Mouse (Mus musculus) limb, embryonic 10.5 days (tissue): ENCODE data around the gene Sh3glb1. TPM values are rescaled to one million over a fixed set of nuclear protein-coding genes. Genes with fewer than 3 reads are reported as not detected.

ENCODE experiments used
- DNase-seq: peaks from one replicate; pipeline ENCODE4 v3.0.0-alpha.2; 2017; ENCODE audit warnings: low spot score
- H3K27ac ChIP-seq: fragments of 300-500 bp; sonication (generic); 2 replicates; pipeline ENCODE4 v1.5.1; 2016; ENCODE audit warnings: mild to moderate bottlenecking
- H3K27me3 ChIP-seq: fragments of 300-500 bp; sonication (generic); 2 replicates; pipeline ENCODE4 v1.6.1; 2016; ENCODE audit warnings: low read depth, mild to moderate bottlenecking; ENCODE audit not compliant: poor library complexity, severe bottlenecking
- H3K36me3 ChIP-seq: fragments of 300-500 bp; sonication (generic); 2 replicates; pipeline ENCODE4 v1.6.1; 2016; ENCODE audit warnings: mild to moderate bottlenecking, moderate library complexity
- H3K4me1 ChIP-seq: fragments of 300-500 bp; sonication (generic); 2 replicates; pipeline ENCODE4 v1.6.1; 2016
- H3K4me3 ChIP-seq: fragments of 300-500 bp; sonication (generic); 2 replicates; pipeline ENCODE4 v1.5.1; 2016; ENCODE audit warnings: mild to moderate bottlenecking, moderate library complexity
- H3K9me3 ChIP-seq: fragments of 300-500 bp; sonication (generic); replicated peaks from 2 replicates; pipeline ENCODE4 v1.6.1; 2016; ENCODE audit warnings: mild to moderate bottlenecking
- WGBS: fragments of 180-500 bp; shearing (Covaris S2); methylation state at CpG from one replicate; pipeline ENCODE4 v1.1.7; 2016; 5-methylcytosine and 5-hydroxymethylcytosine counted together
- polyA plus RNA-seq: library from polyadenylated mRNA; unstranded; fragments of >200 nt; fragmentation: Nextera tagmentation; extraction: Ambion mirVana; gene quantifications from 2 replicates; pipeline ENCODE4 v1.2.1, GENCODE M21; 2016

The Sh3glb1 gene
- polyA plus RNA-seq, 1 experiment from 2014 or later = 73.7 TPM

GRCm38 (mm10) chr3:144661439-144661838, 58.7 kb downstream of the Sh3glb1 start:
- 88% methylated on average over 3 of the region's 3 CpGs for WGBS
- Histone ChIP-seq H3K9me3 (no peaks in the 10 kb centered on the region), H3K27me3 (no peaks in the 10 kb centered on the region), H3K4me1 (peaks cover 12% of the 10 kb centered on the region), H3K36me3 (no peaks in the 10 kb centered on the region), H3K27ac (no peak overlapping the region), H3K4me3 (no peak overlapping the region)
- no peak for DNase-seq

GRCm38 (mm10) chr3:144644202-144644601, 75.9 kb downstream of the Sh3glb1 start:
- H3K27me3 ChIP-seq = no peaks in the 10 kb centered on the region
- no peaks in the 10 kb centered on the region for H3K36me3 ChIP-seq
- no peak for DNase-seq
- H3K4me1 ChIP-seq = peaks cover 9% of the 10 kb centered on the region
- no peak overlapping the region for H3K27ac ChIP-seq
- H3K4me3 ChIP-seq = no peak overlapping the region
- no peaks in the 10 kb centered on the region for H3K9me3 ChIP-seq
- WGBS = 59% methylated on average over 5 of the region's 5 CpGs

- no peaks in the 10 kb centered on the region for H3K36me3 ChIP-seq
- H3K4me3 ChIP-seq = no peak overlapping the region
- H3K27ac ChIP-seq = no peak overlapping the region
- H3K9me3 ChIP-seq = no peaks in the 10 kb centered on the region
- no peaks in the 10 kb centered on the region for H3K27me3 ChIP-seq
- WGBS = 4% methylated on average over 2 of the region's 2 CpGs
- peaks cover 9% of the 10 kb centered on the region for H3K4me1 ChIP-seq
- DNase-seq = no peak
Observed at GRCm38 (mm10) chr3:144643301-144643871, 76.7 kb downstream of the Sh3glb1 start.

GRCm38 (mm10) chr3:144642141-144642540, 78.0 kb downstream of the Sh3glb1 start:
- H3K36me3 ChIP-seq = no peaks in the 10 kb centered on the region
- no peak overlapping the region for H3K4me3 ChIP-seq
- H3K9me3 ChIP-seq = no peaks in the 10 kb centered on the region
- DNase-seq = no peak
- peaks cover 9% of the 10 kb centered on the region for H3K4me1 ChIP-seq
- no peaks in the 10 kb centered on the region for H3K27me3 ChIP-seq
- no peak overlapping the region for H3K27ac ChIP-seq
- WGBS = 95% methylated on average over 4 of the region's 4 CpGs

- Histone ChIP-seq H3K4me3 (no peak overlapping the region), H3K9me3 (no peaks in the 10 kb centered on the region), H3K27ac (no peak overlapping the region), H3K4me1 (peaks cover 9% of the 10 kb centered on the region), H3K27me3 (no peaks in the 10 kb centered on the region), H3K36me3 (no peaks in the 10 kb centered on the region)
- DNase-seq = no peak
Observed at GRCm38 (mm10) chr3:144640033-144640432, 80.1 kb downstream of the Sh3glb1 start.

GRCm38 (mm10) chr3:144639387-144639786, 80.7 kb downstream of the Sh3glb1 start:
- DNase-seq = no peak
- Histone ChIP-seq H3K4me1 (peaks cover 9% of the 10 kb centered on the region), H3K36me3 (no peaks in the 10 kb centered on the region), H3K27me3 (no peaks in the 10 kb centered on the region), H3K4me3 (no peak overlapping the region), H3K27ac (no peak overlapping the region), H3K9me3 (no peaks in the 10 kb centered on the region)
- 82% methylated on average over 3 of the region's 3 CpGs for WGBS

DNA sequence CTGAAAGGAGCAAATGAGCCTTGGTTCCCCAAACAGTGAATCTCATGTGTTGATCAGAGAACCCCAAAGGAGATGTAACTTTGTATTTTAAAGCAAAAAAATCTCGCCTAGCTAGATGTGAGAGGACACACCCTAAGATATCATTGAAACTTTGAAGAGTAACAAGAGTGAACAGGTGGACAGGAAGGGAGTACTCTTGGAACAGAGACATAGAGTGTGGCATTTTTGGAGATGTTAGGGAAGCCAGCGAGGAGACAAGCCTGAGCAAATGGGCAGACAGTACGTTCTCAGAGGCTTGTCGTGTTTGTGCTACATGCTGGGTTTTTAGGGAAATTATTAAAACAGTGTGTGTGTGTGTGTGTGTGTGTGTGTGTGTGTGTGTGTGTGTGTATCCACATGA, 82.0 kb downstream of the Sh3glb1 start:
- no peak for DNase-seq
- Histone ChIP-seq H3K36me3 (no peaks in the 10 kb centered on the region), H3K27ac (no peak overlapping the region), H3K9me3 (no peaks in the 10 kb centered on the region), H3K4me1 (peaks cover 3% of the 10 kb centered on the region), H3K4me3 (no peak overlapping the region), H3K27me3 (no peaks in the 10 kb centered on the region)
- WGBS = 90% methylated on average over 4 of the region's 4 CpGs

- Histone ChIP-seq H3K4me3 (no peak overlapping the region), H3K36me3 (no peaks in the 10 kb centered on the region), H3K27ac (no peak overlapping the region), H3K4me1 (no peaks in the 10 kb centered on the region), H3K9me3 (no peaks in the 10 kb centered on the region), H3K27me3 (no peaks in the 10 kb centered on the region)
- WGBS = 82% methylated on average over 5 of the region's 5 CpGs
- DNase-seq = no peak
Observed at GRCm38 (mm10) chr3:144635236-144635635, 84.9 kb downstream of the Sh3glb1 start.

Other genes with a start within 250 kb of the Sh3glb1 start
- 11.4 and 13.0 TPM in 2 replicates for gene Hs2st1, start 150.2 kb downstream of the Sh3glb1 start, polyA plus RNA-seq
- 461 and 480 TPM in 2 replicates for gene Selenof, start 150.0 kb downstream of the Sh3glb1 start, polyA plus RNA-seq
- gene Clca3a1, start 40.6 kb upstream of the Sh3glb1 start, polyA plus RNA-seq = 0.05 and 0.11 TPM in 2 replicates
- not detected in 2 replicates for gene Clca3a2, start 99.2 kb upstream of the Sh3glb1 start, polyA plus RNA-seq
- gene Clca3b, start 129.0 kb upstream of the Sh3glb1 start, polyA plus RNA-seq = not detected in 2 replicates
- gene Clca4b, start 212.2 kb upstream of the Sh3glb1 start, polyA plus RNA-seq = not detected in 2 replicates